Mouse (Mus musculus) heart, embryonic 12.5 days (tissue): ENCODE results near the gene Fcer1g. TPM values are rescaled to one million over a fixed set of nuclear protein-coding genes. Genes with fewer than 3 reads are reported as not detected.
"Not testable (repeated sequence)": the region's sequence is repeated elsewhere in the genome, so short reads cannot be mapped to it uniquely, and the experiment has no call there.

ENCODE experiments used
- ATAC-seq: fragments of 200-750 bp; cut with Nextera tagmentation; 2 replicates; pipeline ENCODE4 v1.8.0; 2017; ENCODE audit warnings: moderate TSS enrichment, moderate library complexity; ENCODE audit not compliant: insufficient number of reproducible peaks, low FRiP score
- H3K27ac ChIP-seq: fragments of 300-500 bp; sonication (generic); 2 replicates; pipeline ENCODE4 v1.5.1; 2016; ENCODE audit warnings: mild to moderate bottlenecking, moderate library complexity; ENCODE audit not compliant: poor library complexity, severe bottlenecking
- H3K27me3 ChIP-seq: fragments of 300-500 bp; sonication (generic); replicated peaks from 2 replicates; pipeline ENCODE4 v1.6.1; 2016; ENCODE audit warnings: mild to moderate bottlenecking, moderate library complexity
- H3K36me3 ChIP-seq: fragments of 300-500 bp; sonication (generic); 2 replicates; pipeline ENCODE4 v1.6.1; 2016; ENCODE audit warnings: mild to moderate bottlenecking, moderate library complexity
- H3K4me1 ChIP-seq: fragments of 300-500 bp; sonication (generic); replicated peaks from 2 replicates; pipeline ENCODE4 v1.6.1; 2016; ENCODE audit warnings: mild to moderate bottlenecking
- H3K4me2 ChIP-seq: fragments of 300-500 bp; sonication (generic); 2 replicates; pipeline ENCODE4 v1.6.1; 2016; ENCODE audit warnings: mild to moderate bottlenecking, moderate library complexity
- H3K4me3 ChIP-seq: fragments of 300-500 bp; sonication (generic); 2 replicates; pipeline ENCODE4 v1.5.1; 2016; ENCODE audit warnings: mild to moderate bottlenecking
- H3K9ac ChIP-seq: fragments of 300-500 bp; sonication (generic); 2 replicates; pipeline ENCODE4 v1.6.1; 2016; ENCODE audit warnings: mild to moderate bottlenecking, moderate library complexity
- H3K9me3 ChIP-seq: fragments of 300-500 bp; sonication (generic); replicated peaks from 2 replicates; pipeline ENCODE4 v1.6.1; 2016; ENCODE audit warnings: mild to moderate bottlenecking, moderate library complexity
- WGBS: fragments of 180-500 bp; shearing (Covaris S2); methylation state at CpG from one replicate; pipeline ENCODE4 v1.1.7; 2016; 5-methylcytosine and 5-hydroxymethylcytosine counted together
- polyA plus RNA-seq: library from polyadenylated mRNA; unstranded; fragments of >200 nt; fragmentation: Nextera tagmentation; extraction: Ambion mirVana; gene quantifications from 2 replicates; pipeline ENCODE4 v1.2.1, GENCODE M21; 2016

The Fcer1g gene
- polyA plus RNA-seq, 1 experiment from 2014 or later = 15.3 TPM

DNA sequence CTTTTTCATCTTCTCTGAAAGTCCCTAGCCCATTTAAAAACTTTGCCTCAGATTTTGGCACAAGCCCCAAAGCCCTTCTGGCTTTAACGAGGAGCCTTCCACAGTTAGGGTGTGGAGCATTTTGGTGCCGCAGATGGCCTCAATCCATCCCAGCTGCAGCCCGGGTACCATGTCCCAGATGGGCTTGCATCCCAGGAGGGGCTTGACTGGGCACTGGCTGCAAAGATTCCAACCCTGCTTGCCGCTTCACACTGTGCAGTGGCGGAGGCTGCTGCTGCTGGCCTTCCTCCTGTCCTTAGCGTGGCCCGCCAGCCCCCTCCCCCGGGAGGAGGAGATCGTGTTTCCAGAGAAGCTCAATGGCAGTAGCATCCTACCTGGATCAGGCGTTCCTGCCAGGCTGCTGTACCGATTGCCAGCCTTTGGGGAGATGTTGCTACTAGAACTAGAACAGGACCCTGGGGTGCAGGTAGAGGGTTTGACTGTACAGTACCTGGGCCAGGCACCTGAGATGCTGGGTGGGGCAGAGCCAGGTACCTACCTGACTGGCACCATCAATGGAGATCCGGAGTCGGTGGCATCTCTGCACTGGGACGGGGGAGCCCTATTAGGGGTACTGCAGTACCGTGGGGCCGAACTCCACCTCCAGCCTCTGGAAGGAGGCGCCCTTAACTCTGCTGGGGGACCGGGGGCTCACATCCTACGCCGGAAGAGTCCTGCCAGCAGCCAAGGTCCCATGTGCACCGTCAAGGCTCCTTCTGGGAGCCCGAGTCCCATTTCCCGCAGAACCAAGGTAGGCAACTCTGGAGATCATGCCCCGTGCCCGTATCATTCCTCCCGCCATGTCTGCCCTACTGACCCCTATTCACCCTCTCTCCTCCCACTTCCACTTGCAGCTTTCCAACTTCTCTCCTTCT, 16.8 kb upstream of the Fcer1g start, which contains the start of gene Ndufs2:
Gene Ndufs2, minus strand, starts transcription at position 709 of the 914 bp plus-strand sequence.
- no peaks in the 10 kb centered on the region for H3K9me3 ChIP-seq
- H3K36me3 ChIP-seq = no peaks in the 10 kb centered on the region
- H3K4me3 ChIP-seq = peak within 1 kb of the TSS; percentile 16
- ATAC-seq = no peak
- 0 out of 2 replicates have a peak, but pooled peaks cover 7% of the 10 kb centered on the region for H3K27me3 ChIP-seq
- WGBS = 17% methylated on average over 26 of the region's 26 CpGs
- peak within 1 kb of the TSS; percentile 57 for H3K4me2 ChIP-seq
- H3K27ac ChIP-seq = peak within 1 kb of the TSS; percentile 28
- H3K9ac ChIP-seq = peak within 1 kb of the TSS; percentile 45
- peaks cover 51% of the 10 kb centered on the region for H3K4me1 ChIP-seq

DNA sequence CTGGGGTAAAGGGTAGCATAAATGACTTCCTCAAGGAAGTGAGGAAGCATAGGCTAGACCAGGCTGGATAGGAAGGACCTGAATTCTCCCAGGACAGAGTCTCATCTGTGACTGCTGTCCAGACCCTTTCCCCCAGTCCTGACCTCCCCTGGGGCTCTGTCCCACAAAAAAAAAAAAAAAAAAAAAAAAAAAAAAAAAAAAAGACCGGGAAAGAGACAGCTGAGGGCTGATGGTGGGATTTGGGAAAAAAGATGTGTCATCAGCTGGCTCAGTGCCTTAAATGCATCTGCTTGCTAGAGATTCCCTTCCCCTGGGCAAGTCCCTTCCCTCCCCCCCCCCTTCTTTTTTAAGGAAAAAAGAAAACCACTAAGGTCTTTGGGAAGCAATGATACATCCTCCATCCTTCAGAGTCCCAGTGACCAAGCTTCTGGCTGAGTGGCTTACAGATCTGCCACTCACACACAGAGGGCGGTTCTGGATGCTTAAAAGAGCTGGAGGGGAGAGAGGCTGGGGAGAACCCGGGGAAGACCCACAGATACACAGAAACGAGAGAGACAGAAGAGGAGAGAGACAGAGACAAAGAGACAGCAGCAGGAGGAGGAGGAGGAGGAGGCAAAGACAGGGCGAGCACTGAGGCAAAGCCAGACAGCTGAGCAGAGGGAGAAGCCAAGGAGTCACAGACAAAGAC, 15.9 kb upstream of the Fcer1g start, which contains the start of gene Adamts4:
Gene Adamts4, plus strand, starts transcription at position 509 of the 688 bp plus-strand sequence.
- Histone ChIP-seq H3K36me3 (peaks cover 7% of the 10 kb centered on the region), H3K27me3 (0 out of 2 replicates have a peak, but pooled peaks cover 7% of the 10 kb centered on the region), H3K9me3 (no peaks in the 10 kb centered on the region), H3K4me2 (peak within 1 kb of the TSS; percentile 57), H3K9ac (peak within 1 kb of the TSS; percentile 45), H3K27ac (peak within 1 kb of the TSS; percentile 34), H3K4me1 (peaks cover 58% of the 10 kb centered on the region), H3K4me3 (peak within 1 kb of the TSS; percentile 16)
- no peak for ATAC-seq
- 21% methylated on average over 5 of the region's 5 CpGs for WGBS

- Histone ChIP-seq H3K27me3 (0 out of 2 replicates have a peak, but pooled peaks cover 7% of the 10 kb centered on the region), H3K4me1 (peaks cover 58% of the 10 kb centered on the region), H3K9ac (no peak overlapping the region), H3K36me3 (peaks cover 17% of the 10 kb centered on the region), H3K27ac (peak overlapping the region; percentile 85), H3K4me2 (peak overlapping the region; percentile 83), H3K9me3 (no peaks in the 10 kb centered on the region), H3K4me3 (no peak overlapping the region)
- no peak; the same call in 1 of the 2 replicates for ATAC-seq
- 37% methylated on average over 3 of the region's 3 CpGs for WGBS
Measured at GRCm38 (mm10) chr1:171248386-171249226, 14.4 kb upstream of the Fcer1g start.

DNA sequence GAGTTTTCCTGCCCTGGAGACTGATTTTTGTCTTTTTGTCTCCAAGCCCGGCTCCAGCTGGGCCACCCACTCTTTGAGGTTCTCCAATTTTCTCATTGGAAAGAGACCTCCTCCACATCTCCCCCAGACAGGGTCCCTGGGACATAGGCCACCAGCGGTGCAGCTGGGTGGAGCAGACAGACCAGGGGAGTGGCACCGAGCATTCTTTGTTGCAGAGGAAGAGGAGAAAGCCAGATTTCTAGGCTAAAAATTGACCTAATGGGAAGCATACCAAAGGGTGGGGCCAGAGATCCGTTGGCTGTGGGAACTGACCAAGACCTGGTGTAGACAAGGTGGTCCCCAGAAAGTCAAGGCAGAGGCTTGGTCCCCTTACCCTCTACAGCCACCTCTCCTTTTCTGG, 13.8 kb upstream of the Fcer1g start:
- peak overlapping the region; percentile 83 for H3K4me2 ChIP-seq
- no peaks in the 10 kb centered on the region for H3K9me3 ChIP-seq
- peak overlapping the region; percentile 75; the same call in 1 of the 2 replicates for H3K4me3 ChIP-seq
- peaks cover 58% of the 10 kb centered on the region for H3K4me1 ChIP-seq
- peaks cover 23% of the 10 kb centered on the region for H3K36me3 ChIP-seq
- 20% methylated on average over 4 of the region's 4 CpGs for WGBS
- peak overlapping the region; percentile 85 for H3K27ac ChIP-seq
- H3K27me3 ChIP-seq = 0 out of 2 replicates have a peak, but pooled peaks cover 4% of the 10 kb centered on the region
- peak overlapping the region; percentile 67 for H3K9ac ChIP-seq
- no peak for ATAC-seq

DNA sequence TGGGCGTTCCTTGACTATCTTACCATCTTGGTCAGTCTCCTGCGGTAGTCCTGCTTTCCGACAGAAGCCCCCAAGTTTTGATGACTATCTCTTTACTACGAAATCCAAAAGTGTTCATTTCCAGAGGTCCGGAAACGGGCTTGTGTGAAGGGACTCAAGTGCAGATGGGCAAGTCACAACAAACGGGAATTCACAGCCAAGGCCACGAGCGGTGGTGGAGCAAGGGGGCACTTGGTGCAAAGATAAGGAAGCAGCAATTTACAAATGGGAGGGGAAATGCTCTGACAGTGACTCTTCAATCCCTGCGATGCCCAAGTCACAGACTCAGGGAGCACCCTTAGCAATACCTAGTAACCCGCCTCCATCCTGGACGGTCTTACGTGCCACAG, 13.3 kb upstream of the Fcer1g start:
- H3K4me1 ChIP-seq = peaks cover 54% of the 10 kb centered on the region

GRCm38 (mm10) chr1:171246709-171247452, 12.7 kb upstream of the Fcer1g start:
- H3K36me3 ChIP-seq = peaks cover 34% of the 10 kb centered on the region
- under 1% methylated on average over 41 of the region's 41 CpGs for WGBS
- peak overlapping the region; percentile 83 for H3K4me2 ChIP-seq
- H3K27ac ChIP-seq = peak overlapping the region; percentile 85
- H3K4me1 ChIP-seq = peaks cover 48% of the 10 kb centered on the region
- H3K27me3 ChIP-seq = 0 out of 2 replicates have a peak, but pooled peaks cover 4% of the 10 kb centered on the region
- H3K9me3 ChIP-seq = no peaks in the 10 kb centered on the region
- peak; percentile 89 for ATAC-seq
- H3K9ac ChIP-seq = peak overlapping the region; percentile 86
- H3K4me3 ChIP-seq = peak overlapping the region; percentile 75

More for the DNA sequence above, 13.3 kb upstream of the Fcer1g start:
- Histone ChIP-seq H3K36me3 (peaks cover 28% of the 10 kb centered on the region), H3K27me3 (0 out of 2 replicates have a peak, but pooled peaks cover 4% of the 10 kb centered on the region), H3K9me3 (no peaks in the 10 kb centered on the region), H3K27ac (peak overlapping the region; percentile 85), H3K9ac (peak overlapping the region; percentile 67), H3K4me3 (peak overlapping the region; percentile 75), H3K4me2 (peak overlapping the region; percentile 83)
- 7% methylated on average over 13 of the region's 13 CpGs for WGBS
- ATAC-seq = 0 out of 2 replicates have a peak, but pooled peaks have one; percentile 3

DNA sequence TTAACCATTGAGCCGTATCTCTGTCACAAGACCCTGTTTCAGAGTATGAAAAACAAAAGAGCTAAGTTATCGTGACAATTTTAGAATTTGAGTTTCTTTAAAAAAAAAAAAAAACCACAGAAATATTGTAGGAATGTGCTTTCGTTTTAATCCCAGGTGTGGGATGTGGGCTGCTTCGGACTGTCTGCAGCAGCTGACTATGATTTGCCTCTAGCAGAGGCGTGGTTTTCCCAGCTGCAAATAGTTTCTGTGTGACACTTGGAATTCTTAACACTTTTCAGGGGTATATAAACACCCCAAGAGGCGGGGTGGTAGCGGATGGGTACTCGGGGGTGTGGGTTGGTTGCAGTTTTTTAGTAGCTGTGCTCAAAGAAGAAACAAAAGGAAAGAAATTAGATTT, 11.2 kb upstream of the Fcer1g start:
- no peak overlapping the region for H3K4me2 ChIP-seq
- no peak for ATAC-seq
- H3K27me3 ChIP-seq = no peaks in the 10 kb centered on the region
- peak overlapping the region; percentile 75; the same call in 1 of the 2 replicates for H3K4me3 ChIP-seq
- H3K9me3 ChIP-seq = no peaks in the 10 kb centered on the region
- no peak overlapping the region for H3K9ac ChIP-seq
- H3K36me3 ChIP-seq = peaks cover 49% of the 10 kb centered on the region
- 86% methylated on average over 8 of the region's 8 CpGs for WGBS
- no peak overlapping the region for H3K27ac ChIP-seq
- H3K4me1 ChIP-seq = peaks cover 33% of the 10 kb centered on the region

GRCm38 (mm10) chr1:171241952-171242351, 7.8 kb upstream of the Fcer1g start:
- H3K36me3 ChIP-seq = peaks cover 79% of the 10 kb centered on the region
- not testable (repeated sequence) for ATAC-seq
- WGBS = 84% methylated on average over 12 of the region's 12 CpGs

DNA sequence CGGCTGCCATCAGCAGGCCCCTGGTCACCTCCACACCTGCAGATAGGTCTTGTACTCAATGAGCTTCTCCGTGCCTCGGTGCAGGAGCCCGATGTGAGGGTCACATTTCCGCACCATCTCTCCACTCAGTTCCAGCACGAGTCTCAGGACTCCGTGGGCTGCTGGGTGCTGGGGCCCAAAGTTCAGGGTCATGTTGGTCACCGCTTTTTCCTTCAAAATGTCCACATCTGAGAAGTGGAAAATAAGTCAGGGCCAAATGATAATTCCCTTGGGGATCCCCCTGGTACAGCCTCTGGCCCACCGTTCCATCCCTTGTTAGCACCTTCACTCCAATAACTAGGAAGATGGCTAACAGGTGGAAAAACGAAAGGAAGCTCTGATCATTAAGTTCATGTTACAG, 6.7 kb upstream of the Fcer1g start:
- ATAC-seq = no peak
- peaks cover 89% of the 10 kb centered on the region for H3K36me3 ChIP-seq
- peaks cover 6% of the 10 kb centered on the region for H3K4me1 ChIP-seq

More at GRCm38 (mm10) chr1:171241952-171242351, 7.8 kb upstream of the Fcer1g start:
- not testable (repeated sequence) for H3K4me2 ChIP-seq, H3K9ac ChIP-seq, H3K27me3 ChIP-seq, H3K9me3 ChIP-seq, H3K27ac ChIP-seq, H3K4me3 ChIP-seq
- H3K4me1 ChIP-seq = peaks cover 11% of the 10 kb centered on the region

More for the DNA sequence above, 6.7 kb upstream of the Fcer1g start:
- no peak overlapping the region for H3K4me2 ChIP-seq
- peak overlapping the region; percentile 32; the same call in 1 of the 2 replicates for H3K9ac ChIP-seq
- no peak overlapping the region for H3K4me3 ChIP-seq
- H3K27ac ChIP-seq = no peak overlapping the region
- no peaks in the 10 kb centered on the region for H3K27me3 ChIP-seq
- 90% methylated on average over 10 of the region's 10 CpGs for WGBS
- no peaks in the 10 kb centered on the region for H3K9me3 ChIP-seq
